Mouse (Mus musculus): ENCODE measurements around the gene Spats2l. TPM values are rescaled to one million over a fixed set of nuclear protein-coding genes. Genes with fewer than 3 reads are reported as not detected.

Gene Spats2l
- polyA plus RNA-seq, 1 experiment from 2014 or later = 10.3 TPM

GRCm38 (mm10) chr1:57989052-57989600, 215.2 kb downstream of the Spats2l start:
- Histone ChIP-seq H3K4me2 (no peak overlapping the region), H3K27ac (no peak overlapping the region), H3K27me3 (no peaks in the 10 kb centered on the region), H3K9me3 (replicated peaks) (no peaks in the 10 kb centered on the region), H3K4me1 (replicated peaks) (no peaks in the 10 kb centered on the region), H3K4me3 (replicated peaks) (no peak overlapping the region), H3K9ac (no peak overlapping the region), H3K36me3 (no peaks in the 10 kb centered on the region)
- DNase-seq = no peak
- no peak for ATAC-seq (ENCODE audit: low read depth)
- WGBS (ENCODE audit: insufficient replicate concordance) = 64% methylated on average over 6 of the region's 6 CpGs

GRCm38 (mm10) chr1:57991277-57991676, 217.3 kb downstream of the Spats2l start:
- H3K36me3 ChIP-seq = no peaks in the 10 kb centered on the region
- no peak overlapping the region for H3K9ac ChIP-seq
- H3K4me2 ChIP-seq = no peak overlapping the region
- no peak overlapping the region for H3K27ac ChIP-seq
- ATAC-seq (ENCODE audit: low read depth) (no peak), DNase-seq (no peak)
- 45% methylated on average over 2 of the region's 2 CpGs for WGBS (ENCODE audit: insufficient replicate concordance)
- peaks cover 6% of the 10 kb centered on the region; the same call in 1 of the 2 replicates for H3K4me1 ChIP-seq (replicated peaks)
- no peaks in the 10 kb centered on the region for H3K27me3 ChIP-seq
- H3K4me3 ChIP-seq (replicated peaks) = no peak overlapping the region
- no peaks in the 10 kb centered on the region for H3K9me3 ChIP-seq (replicated peaks)

GRCm38 (mm10) chr1:57995432-57996132, 221.6 kb downstream of the Spats2l start, which contains the start of gene Sgo2a:
Gene Sgo2a, plus strand, starts transcription at chr1:57995971.
- H3K4me1 ChIP-seq (replicated peaks) = peaks cover 23% of the 10 kb centered on the region
- 6% methylated on average over 30 of the region's 30 CpGs for WGBS (ENCODE audit: insufficient replicate concordance)
- no peaks in the 10 kb centered on the region for H3K27me3 ChIP-seq
- no peaks in the 10 kb centered on the region for H3K9me3 ChIP-seq (replicated peaks)
- peak within 1 kb of the TSS; percentile 80 for H3K27ac ChIP-seq
- H3K4me3 ChIP-seq (replicated peaks) = peak within 1 kb of the TSS; percentile 81
- H3K4me2 ChIP-seq = peak within 1 kb of the TSS; percentile 90
- peak; percentile 94 for ATAC-seq (ENCODE audit: low read depth)
- DNase-seq = peak; percentile 92
- peak within 1 kb of the TSS; percentile 86 for H3K9ac ChIP-seq
- peaks cover 14% of the 10 kb centered on the region for H3K36me3 ChIP-seq

- Histone ChIP-seq H3K4me1 (replicated peaks) (peaks cover 23% of the 10 kb centered on the region), H3K9ac (peak overlapping the region; percentile 86), H3K9me3 (replicated peaks) (no peaks in the 10 kb centered on the region), H3K27ac (peak overlapping the region; percentile 80), H3K4me3 (replicated peaks) (peak overlapping the region; percentile 81), H3K4me2 (peak overlapping the region; percentile 90), H3K27me3 (no peaks in the 10 kb centered on the region), H3K36me3 (peaks cover 19% of the 10 kb centered on the region)
- DNase-seq (no peak), ATAC-seq (ENCODE audit: low read depth) (peak; percentile 88)
- under 1% methylated on average over 29 of the region's 29 CpGs for WGBS (ENCODE audit: insufficient replicate concordance)
These were observed 222.2 kb downstream of the Spats2l start for GRCm38 (mm10) chr1:57996133-57996615.

Other genes starting within 250 kb of the Spats2l start
- 11.3 and 12.9 TPM in 2 replicates for gene Sgo2a, start 221.8 kb downstream of the Spats2l start, polyA plus RNA-seq (2015; fragmentation: Nextera tagmentation; extraction: Ambion mirVana)
- gene Kctd18, start 244.8 kb downstream of the Spats2l start, polyA plus RNA-seq (2015; fragmentation: Nextera tagmentation; extraction: Ambion mirVana) = 2.8 and 3.6 TPM in 2 replicates